Mouse (Mus musculus): ENCODE measurements at regions not wholly inside any gene's neighbourhood (a gene's known extent, or its start where the extent isn't known, plus 50 kb on each side); places are given as distances from the start of the nearest gene placed in this dataset.
A peak's percentile ranks its signal among the peaks of the same experiment; 100 is the strongest.

DNA sequence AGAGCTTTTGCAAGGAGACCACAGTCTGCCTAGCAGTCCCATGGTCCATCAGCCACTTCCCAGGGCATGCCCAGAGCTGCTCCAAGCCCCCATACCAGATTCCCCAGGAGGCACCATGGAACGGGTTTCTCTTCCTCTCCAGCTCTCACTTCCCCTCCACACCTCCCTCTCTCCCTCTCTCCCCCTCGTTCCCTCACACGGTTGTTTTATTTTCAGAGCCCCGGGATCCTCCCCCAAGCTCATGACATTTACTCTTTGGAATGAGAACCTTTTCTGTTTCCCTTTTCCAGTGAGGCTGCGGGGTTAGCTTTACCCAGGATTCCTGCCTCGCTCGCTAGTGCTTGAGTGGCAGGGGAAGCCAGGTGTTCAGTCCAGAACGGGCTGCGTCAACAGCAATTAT lies 436.9 kb downstream of the Matn1 start:
- 69% methylated on average over 9 of the region's 9 CpGs for WGBS
- no peak overlapping the region for H3K4me3 ChIP-seq (ENCODE audit: low read depth, low read length)
- H3K27me3 ChIP-seq (ENCODE audit: control insufficient read depth, insufficient read depth, low read length): no peaks in the 10 kb centered on the region
- H3K4me2 ChIP-seq (replicated peaks; ENCODE audit: low read depth, low read length): no peak overlapping the region
- H3K27ac ChIP-seq (ENCODE audit: low read depth, low read length): no peak overlapping the region
- H3K9ac ChIP-seq (ENCODE audit: low read depth, low read length): no peak overlapping the region
- DNase-seq (ENCODE audit: low spot score) (no peak), ATAC-seq (ENCODE audit: low FRiP score) (no peak)
- H3K4me1 ChIP-seq (replicated peaks; ENCODE audit: control insufficient read depth, insufficient read depth, low read length): no peaks in the 10 kb centered on the region
- no peaks in the 10 kb centered on the region for H3K36me3 ChIP-seq (ENCODE audit: control insufficient read depth, insufficient read depth, low read length)
- no peaks in the 10 kb centered on the region for H3K9me3 ChIP-seq (ENCODE audit: control insufficient read depth, low read length)

DNA sequence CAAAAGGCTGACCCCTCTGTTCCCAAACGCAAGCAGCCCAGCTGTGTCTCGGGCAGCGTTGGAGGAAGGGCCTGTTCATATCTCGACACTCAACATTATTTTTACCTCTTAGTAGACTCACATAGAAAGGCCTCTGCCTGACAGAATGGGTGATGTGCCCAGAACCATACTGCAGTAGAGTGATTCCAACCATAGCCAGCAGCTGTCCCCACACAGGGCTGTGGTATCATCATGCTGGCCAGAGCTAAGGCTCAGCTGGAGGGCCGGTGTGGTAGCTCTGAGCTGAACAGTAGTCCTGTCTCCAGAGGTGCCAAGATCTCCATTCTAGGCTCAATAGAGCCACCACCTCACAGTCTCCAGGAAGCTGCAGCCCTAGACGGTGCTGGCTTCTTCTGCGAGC lies 437.3 kb downstream of the Matn1 start:
- 84% methylated on average over 7 of the region's 7 CpGs for WGBS
- Histone ChIP-seq H3K9me3 (ENCODE audit: control insufficient read depth, low read length) (no peaks in the 10 kb centered on the region), H3K36me3 (ENCODE audit: control insufficient read depth, insufficient read depth, low read length) (no peaks in the 10 kb centered on the region), H3K27ac (ENCODE audit: low read depth, low read length) (no peak overlapping the region), H3K9ac (ENCODE audit: low read depth, low read length) (no peak overlapping the region), H3K4me3 (ENCODE audit: low read depth, low read length) (no peak overlapping the region), H3K27me3 (ENCODE audit: control insufficient read depth, insufficient read depth, low read length) (no peaks in the 10 kb centered on the region), H3K4me1 (replicated peaks; ENCODE audit: control insufficient read depth, insufficient read depth, low read length) (no peaks in the 10 kb centered on the region), H3K4me2 (replicated peaks; ENCODE audit: low read depth, low read length) (no peak overlapping the region)
- ATAC-seq (ENCODE audit: low FRiP score) (no peak), DNase-seq (ENCODE audit: low spot score) (no peak)

GRCm38 (mm10) chr4:131383862-131384261 lies 439.7 kb downstream of the Matn1 start:
- H3K9ac ChIP-seq (ENCODE audit: low read depth, low read length): no peak overlapping the region
- H3K9me3 ChIP-seq (ENCODE audit: control insufficient read depth, low read length): no peaks in the 10 kb centered on the region
- ATAC-seq (ENCODE audit: low FRiP score): no peak
- no peaks in the 10 kb centered on the region for H3K4me1 ChIP-seq (replicated peaks; ENCODE audit: control insufficient read depth, insufficient read depth, low read length)
- no peak for DNase-seq (ENCODE audit: low spot score)
- no peaks in the 10 kb centered on the region for H3K27me3 ChIP-seq (ENCODE audit: control insufficient read depth, insufficient read depth, low read length)
- no peak overlapping the region for H3K4me3 ChIP-seq (ENCODE audit: low read depth, low read length)
- WGBS: 86% methylated on average over 5 of the region's 5 CpGs
- H3K27ac ChIP-seq (ENCODE audit: low read depth, low read length): no peak overlapping the region
- H3K4me2 ChIP-seq (replicated peaks; ENCODE audit: low read depth, low read length): no peak overlapping the region
- no peaks in the 10 kb centered on the region for H3K36me3 ChIP-seq (ENCODE audit: control insufficient read depth, insufficient read depth, low read length)

GRCm38 (mm10) chr4:131386961-131387360 lies 442.8 kb downstream of the Matn1 start:
- Histone ChIP-seq H3K27me3 (ENCODE audit: control insufficient read depth, insufficient read depth, low read length) (no peaks in the 10 kb centered on the region), H3K9ac (ENCODE audit: low read depth, low read length) (no peak overlapping the region), H3K4me3 (ENCODE audit: low read depth, low read length) (no peak overlapping the region), H3K36me3 (ENCODE audit: control insufficient read depth, insufficient read depth, low read length) (no peaks in the 10 kb centered on the region), H3K27ac (ENCODE audit: low read depth, low read length) (no peak overlapping the region), H3K4me2 (replicated peaks; ENCODE audit: low read depth, low read length) (no peak overlapping the region), H3K9me3 (ENCODE audit: control insufficient read depth, low read length) (no peaks in the 10 kb centered on the region), H3K4me1 (replicated peaks; ENCODE audit: control insufficient read depth, insufficient read depth, low read length) (no peaks in the 10 kb centered on the region)
- 85% methylated on average over 10 of the region's 10 CpGs for WGBS
- no peak for DNase-seq (ENCODE audit: low spot score)
- no peak for ATAC-seq (ENCODE audit: low FRiP score)

GRCm38 (mm10) chr4:131391119-131391923 lies 446.8 kb downstream of the Ptpru start:
- no peaks in the 10 kb centered on the region for H3K4me1 ChIP-seq (replicated peaks; ENCODE audit: control insufficient read depth, insufficient read depth, low read length)
- peak; percentile 86 for ATAC-seq (ENCODE audit: low FRiP score)
- 45% methylated on average over 10 of the region's 10 CpGs for WGBS
- H3K4me2 ChIP-seq (replicated peaks; ENCODE audit: low read depth, low read length): no peak overlapping the region
- no peaks in the 10 kb centered on the region for H3K27me3 ChIP-seq (ENCODE audit: control insufficient read depth, insufficient read depth, low read length)
- DNase-seq (ENCODE audit: low spot score): peak; percentile 70
- H3K4me3 ChIP-seq (ENCODE audit: low read depth, low read length): no peak overlapping the region
- peak overlapping the region; percentile 66 for H3K27ac ChIP-seq (ENCODE audit: low read depth, low read length)
- no peaks in the 10 kb centered on the region for H3K36me3 ChIP-seq (ENCODE audit: control insufficient read depth, insufficient read depth, low read length)
- no peaks in the 10 kb centered on the region for H3K9me3 ChIP-seq (ENCODE audit: control insufficient read depth, low read length)
- H3K9ac ChIP-seq (ENCODE audit: low read depth, low read length): no peak overlapping the region

DNA sequence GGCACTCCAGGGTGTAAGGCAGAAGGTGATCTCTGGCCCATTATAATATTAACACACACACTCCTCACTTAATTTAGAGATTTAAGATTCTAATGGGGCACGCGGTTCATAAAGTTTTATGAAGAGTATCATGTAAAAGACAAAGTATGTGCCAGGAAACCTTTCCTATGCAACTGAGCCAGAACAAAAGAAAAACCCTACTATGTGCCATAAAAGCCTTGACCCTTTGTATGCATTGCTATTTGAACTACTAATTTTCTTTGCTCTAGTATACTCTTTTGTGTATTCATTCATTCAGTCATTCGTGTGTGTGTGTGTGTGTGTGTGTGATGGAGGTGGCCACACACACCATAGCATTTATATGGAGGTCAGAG lies 446.2 kb downstream of the Ptpru start:
- no peak overlapping the region for H3K9ac ChIP-seq (ENCODE audit: low read depth, low read length)
- DNase-seq (ENCODE audit: low spot score) (no peak), ATAC-seq (ENCODE audit: low FRiP score) (no peak)
- peak overlapping the region; percentile 66 for H3K27ac ChIP-seq (ENCODE audit: low read depth, low read length)
- no peaks in the 10 kb centered on the region for H3K27me3 ChIP-seq (ENCODE audit: control insufficient read depth, insufficient read depth, low read length)
- H3K4me2 ChIP-seq (replicated peaks; ENCODE audit: low read depth, low read length): no peak overlapping the region
- 89% methylated on average over 3 of the region's 3 CpGs for WGBS
- H3K9me3 ChIP-seq (ENCODE audit: control insufficient read depth, low read length): no peaks in the 10 kb centered on the region
- H3K36me3 ChIP-seq (ENCODE audit: control insufficient read depth, insufficient read depth, low read length): no peaks in the 10 kb centered on the region
- H3K4me3 ChIP-seq (ENCODE audit: low read depth, low read length): no peak overlapping the region
- H3K4me1 ChIP-seq (replicated peaks; ENCODE audit: control insufficient read depth, insufficient read depth, low read length): no peaks in the 10 kb centered on the region

DNA sequence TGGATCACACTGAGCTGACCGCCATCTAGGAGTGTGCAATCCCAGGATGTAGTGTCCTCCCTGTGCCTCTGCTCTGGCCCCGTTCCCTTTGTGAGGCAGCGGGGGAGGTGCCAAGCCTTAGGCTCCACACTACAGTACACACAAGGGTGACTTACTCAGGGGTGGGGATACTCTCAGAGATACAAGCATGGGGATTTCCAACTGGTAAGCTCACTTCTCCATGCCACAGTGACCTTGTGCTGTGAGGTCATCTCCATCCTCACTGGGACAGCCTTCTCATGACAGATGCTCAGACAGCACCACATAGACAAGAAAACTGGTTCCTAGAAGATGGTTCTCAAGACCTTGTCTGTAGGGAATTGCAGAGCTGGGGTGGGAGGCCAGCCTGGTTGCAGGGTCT lies 445.6 kb downstream of the Ptpru start:
- Histone ChIP-seq H3K4me2 (replicated peaks; ENCODE audit: low read depth, low read length) (no peak overlapping the region), H3K9ac (ENCODE audit: low read depth, low read length) (no peak overlapping the region), H3K27me3 (ENCODE audit: control insufficient read depth, insufficient read depth, low read length) (no peaks in the 10 kb centered on the region), H3K27ac (ENCODE audit: low read depth, low read length) (peak overlapping the region; percentile 66; the same call in 1 of the 2 replicates), H3K4me3 (ENCODE audit: low read depth, low read length) (no peak overlapping the region), H3K4me1 (replicated peaks; ENCODE audit: control insufficient read depth, insufficient read depth, low read length) (no peaks in the 10 kb centered on the region), H3K9me3 (ENCODE audit: control insufficient read depth, low read length) (no peaks in the 10 kb centered on the region), H3K36me3 (ENCODE audit: control insufficient read depth, insufficient read depth, low read length) (no peaks in the 10 kb centered on the region)
- DNase-seq (ENCODE audit: low spot score) (no peak), ATAC-seq (ENCODE audit: low FRiP score) (no peak)
- WGBS: 84% methylated on average over 3 of the region's 3 CpGs

GRCm38 (mm10) chr4:131396226-131396840 lies 441.8 kb downstream of the Ptpru start:
- no peak overlapping the region for H3K27ac ChIP-seq (ENCODE audit: low read depth, low read length)
- H3K9ac ChIP-seq (ENCODE audit: low read depth, low read length): no peak overlapping the region
- no peak for ATAC-seq (ENCODE audit: low FRiP score)
- no peak for DNase-seq (ENCODE audit: low spot score)
- no peaks in the 10 kb centered on the region for H3K36me3 ChIP-seq (ENCODE audit: control insufficient read depth, insufficient read depth, low read length)
- no peaks in the 10 kb centered on the region for H3K4me1 ChIP-seq (replicated peaks; ENCODE audit: control insufficient read depth, insufficient read depth, low read length)
- H3K4me2 ChIP-seq (replicated peaks; ENCODE audit: low read depth, low read length): no peak overlapping the region
- WGBS: 84% methylated on average over 8 of the region's 8 CpGs
- no peak overlapping the region for H3K4me3 ChIP-seq (ENCODE audit: low read depth, low read length)
- no peaks in the 10 kb centered on the region for H3K27me3 ChIP-seq (ENCODE audit: control insufficient read depth, insufficient read depth, low read length)
- no peaks in the 10 kb centered on the region for H3K9me3 ChIP-seq (ENCODE audit: control insufficient read depth, low read length)

GRCm38 (mm10) chr4:131397161-131397560 lies 440.9 kb downstream of the Ptpru start:
- H3K4me3 ChIP-seq (ENCODE audit: low read depth, low read length): no peak overlapping the region
- H3K4me2 ChIP-seq (replicated peaks; ENCODE audit: low read depth, low read length): no peak overlapping the region
- no peaks in the 10 kb centered on the region for H3K9me3 ChIP-seq (ENCODE audit: control insufficient read depth, low read length)
- DNase-seq (ENCODE audit: low spot score) (no peak), ATAC-seq (ENCODE audit: low FRiP score) (no peak)
- 84% methylated on average over 10 of the region's 10 CpGs for WGBS
- no peak overlapping the region for H3K9ac ChIP-seq (ENCODE audit: low read depth, low read length)
- no peaks in the 10 kb centered on the region for H3K27me3 ChIP-seq (ENCODE audit: control insufficient read depth, insufficient read depth, low read length)
- H3K4me1 ChIP-seq (replicated peaks; ENCODE audit: control insufficient read depth, insufficient read depth, low read length): no peaks in the 10 kb centered on the region
- H3K36me3 ChIP-seq (ENCODE audit: control insufficient read depth, insufficient read depth, low read length): no peaks in the 10 kb centered on the region
- no peak overlapping the region for H3K27ac ChIP-seq (ENCODE audit: low read depth, low read length)

Measured in hindbrain, embryonic 11.5 days (tissue).